14 mouse cellular contexts compared by ENCODE assay signal in the genomic region with DNA sequence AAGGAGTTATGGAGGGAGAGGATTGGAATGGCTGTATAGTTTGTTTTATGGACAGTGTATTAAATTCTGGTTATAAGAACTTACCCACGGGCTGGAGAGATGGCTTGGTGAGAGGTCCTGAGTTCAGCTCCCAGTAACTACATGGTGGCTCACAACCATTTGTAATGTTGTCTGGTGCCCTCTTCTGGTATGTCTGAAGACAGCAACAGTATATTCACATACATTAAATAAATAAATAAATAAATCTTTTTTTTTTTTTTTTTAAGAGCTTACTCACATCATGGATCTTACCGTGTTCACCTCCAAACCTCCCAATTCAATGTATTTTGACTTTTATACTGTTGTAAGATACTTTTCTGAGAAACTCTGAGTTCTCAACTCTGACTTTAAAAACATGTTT.
A peak's percentile ranks its signal among the peaks of the same experiment; 100 is the strongest.
DNase-seq lines count a peak whose midpoint lies in the region; ATAC-seq and TF ChIP-seq lines count a peak whose summit lies in the region.
"Had no signal": no experiment of that assay in that cellular context is flagged by ENCODE, and none has a peak within 500 bp of the region (broad histone marks: within the 10 kb centered on the region; RNA-seq: fewer than 3 reads in every experiment).

No protein-coding gene starts in this region.

- H3K27me3 ChIP-seq in heart, embryonic 12.5 days (replicated peaks), result no peaks in the 10 kb centered on the region
- no peaks in the 10 kb centered on the region; the same call in 1 of the 2 replicates for H3K27me3 ChIP-seq in midbrain, postnatal 0 days (ENCODE audit: insufficient read depth, low read length)
- no peaks in the 10 kb centered on the region for H3K27me3 ChIP-seq in midbrain, embryonic 14.5 days (ENCODE audit: control insufficient read depth, insufficient read depth, low read length)
- no peaks in the 10 kb centered on the region for H3K27me3 ChIP-seq in small intestine, adult 2 months (ENCODE audit: control insufficient read depth, insufficient read depth, low read length)
- H3K27me3 ChIP-seq: heart, embryonic 15.5 days; midbrain, embryonic 13.5 days had no signal

- no peak for ATAC-seq in heart, embryonic 12.5 days (ENCODE audit: insufficient number of reproducible peaks, low FRiP score)
- ATAC-seq in midbrain, postnatal 0 days (ENCODE audit: low FRiP score), result no peak
- ATAC-seq in midbrain, embryonic 14.5 days (ENCODE audit: low FRiP score, low TSS enrichment), result no peak
- ATAC-seq in granulocyte monocyte progenitor cell, adult 5-6 weeks (replicated peaks; ENCODE audit: poor library complexity, severe bottlenecking), result no peak
- ATAC-seq: midbrain, embryonic 13.5 days had no signal

- H3K4me2 ChIP-seq in heart, embryonic 12.5 days, result no peak overlapping the region
- no peak overlapping the region for H3K4me2 ChIP-seq in midbrain, postnatal 0 days (ENCODE audit: low read depth, low read length, poor library complexity, severe bottlenecking)
- H3K4me2 ChIP-seq in midbrain, embryonic 14.5 days (ENCODE audit: low read length), result no peak overlapping the region
- H3K4me2 ChIP-seq: heart, embryonic 15.5 days; midbrain, embryonic 13.5 days had no signal

- peak; percentile 40 for TF ChIP-seq CTCF in midbrain, postnatal 0 days (IDR thresholded peaks at IDR 0.05)
- peak; percentile 4; the same call in 1 of the 2 replicates for TF ChIP-seq CTCF in small intestine, adult 2 months (IDR thresholded peaks at IDR 0.05; ENCODE audit: extremely low read depth, insufficient read length, insufficient replicate concordance, low read depth, low read length)
- no peak for TF ChIP-seq CTCF in lung, adult 2 months (IDR thresholded peaks at IDR 0.05; ENCODE audit: insufficient read depth, low read length)

- DNase-seq in heart, adult 11 months, result peak; percentile 51
- no peak for DNase-seq in midbrain, postnatal 0 days (ENCODE audit: low spot score)
- DNase-seq in midbrain, embryonic 14.5 days, result no peak
- peak; percentile 32 for DNase-seq in R1 (ENCODE audit: low read depth, low spot score)
- no peak for DNase-seq in lung, adult 2 months
- DNase-seq: adrenal gland, postnatal 25 days; cerebellum, adult 18-20 months; thymus, adult 2 months had no signal

- no peak for TF ChIP-seq POLR2A in small intestine, adult 2 months (IDR thresholded peaks at IDR 0.05; ENCODE audit: low read depth, low read length)
- TF ChIP-seq POLR2A in lung, adult 2 months (IDR thresholded peaks at IDR 0.05; ENCODE audit: borderline replicate concordance, extremely low read depth, low read depth, low read length), result no peak

- no peaks in the 10 kb centered on the region for H3K9me3 ChIP-seq in heart, embryonic 12.5 days (replicated peaks)
- H3K9me3 ChIP-seq in midbrain, postnatal 0 days (ENCODE audit: low read length), result no peaks in the 10 kb centered on the region
- no peaks in the 10 kb centered on the region for H3K9me3 ChIP-seq in midbrain, embryonic 14.5 days (ENCODE audit: control insufficient read depth, low read length)
- H3K9me3 ChIP-seq: G1E; heart, embryonic 15.5 days; midbrain, embryonic 13.5 days had no signal

- H3K4me3 ChIP-seq in heart, embryonic 12.5 days, result no peak overlapping the region
- no peak overlapping the region for H3K4me3 ChIP-seq in midbrain, postnatal 0 days (ENCODE audit: low read depth, low read length)
- no peak overlapping the region for H3K4me3 ChIP-seq in midbrain, embryonic 14.5 days (replicated peaks; ENCODE audit: low read depth, low read length)
- H3K4me3 ChIP-seq in small intestine, adult 2 months (ENCODE audit: low read depth, low read length), result no peak overlapping the region
- H3K4me3 ChIP-seq in lung, adult 2 months (replicated peaks; ENCODE audit: extremely low read depth, low read depth, low read length), result no peak overlapping the region
- H3K4me3 ChIP-seq: heart, embryonic 15.5 days; midbrain, embryonic 13.5 days had no signal

- no peaks in the 10 kb centered on the region for H3K4me1 ChIP-seq in heart, embryonic 12.5 days (replicated peaks)
- H3K4me1 ChIP-seq in midbrain, postnatal 0 days (ENCODE audit: insufficient read depth, low read length), result no peaks in the 10 kb centered on the region
- H3K4me1 ChIP-seq in midbrain, embryonic 14.5 days (ENCODE audit: control insufficient read depth, insufficient read depth, low read length), result no peaks in the 10 kb centered on the region
- no peaks in the 10 kb centered on the region for H3K4me1 ChIP-seq in small intestine, adult 2 months (ENCODE audit: control insufficient read depth, insufficient read depth, insufficient read length, low read length)
- H3K4me1 ChIP-seq in lung, adult 2 months (ENCODE audit: control insufficient read depth, insufficient read depth, low read length), result no peaks in the 10 kb centered on the region
- H3K4me1 ChIP-seq: heart, embryonic 15.5 days; midbrain, embryonic 13.5 days had no signal

- H3K36me3 ChIP-seq in heart, embryonic 12.5 days, result no peaks in the 10 kb centered on the region
- H3K36me3 ChIP-seq in midbrain, postnatal 0 days (ENCODE audit: insufficient read depth, low read length), result no peaks in the 10 kb centered on the region
- no peaks in the 10 kb centered on the region for H3K36me3 ChIP-seq in midbrain, embryonic 14.5 days (ENCODE audit: control insufficient read depth, insufficient read depth, low read length)
- H3K36me3 ChIP-seq in small intestine, adult 2 months (ENCODE audit: control insufficient read depth, insufficient read depth, low read length), result no peaks in the 10 kb centered on the region
- H3K36me3 ChIP-seq: heart, embryonic 15.5 days; midbrain, embryonic 13.5 days had no signal

- H3K9ac ChIP-seq in heart, embryonic 12.5 days, result no peak overlapping the region
- H3K9ac ChIP-seq in midbrain, postnatal 0 days (replicated peaks; ENCODE audit: low read length, poor library complexity, severe bottlenecking), result no peak overlapping the region
- H3K9ac ChIP-seq in midbrain, embryonic 14.5 days (replicated peaks; ENCODE audit: low read length), result no peak overlapping the region
- H3K9ac ChIP-seq: heart, embryonic 15.5 days; midbrain, embryonic 13.5 days had no signal

- no peak overlapping the region for H3K27ac ChIP-seq in heart, embryonic 12.5 days (ENCODE audit: poor library complexity, severe bottlenecking)
- no peak overlapping the region for H3K27ac ChIP-seq in midbrain, postnatal 0 days (ENCODE audit: low read depth, low read length)
- no peak overlapping the region for H3K27ac ChIP-seq in midbrain, embryonic 14.5 days (replicated peaks; ENCODE audit: low read depth, low read length)
- no peak overlapping the region for H3K27ac ChIP-seq in small intestine, adult 2 months (ENCODE audit: insufficient read depth, low read depth, low read length)
- H3K27ac ChIP-seq: heart, embryonic 15.5 days; midbrain, embryonic 13.5 days had no signal

- WGBS in heart, embryonic 12.5 days, result 76% methylated on average over 2 of the region's 2 CpGs
- 82% methylated on average over 2 of the region's 2 CpGs for WGBS in midbrain, postnatal 0 days
- 83% methylated on average over 2 of the region's 2 CpGs for WGBS in midbrain, embryonic 14.5 days
- WGBS in small intestine, adult 2 months, result 68% methylated on average over 2 of the region's 2 CpGs
- 89% methylated on average over 2 of the region's 2 CpGs for WGBS in lung, adult 2 months

Comparison
In these comparisons a context has a peak if more than half of its experiments do, and no peak if none do; other contexts are left out.
1. DNase-seq: peak in heart, adult 11 months (single experiment) and R1 (single experiment); none in midbrain, postnatal 0 days (single experiment), midbrain, embryonic 14.5 days (single experiment) and lung, adult 2 months (single experiment).